Mouse (Mus musculus): ENCODE measurements around the gene Agbl3. TPM values are rescaled to one million over a fixed set of nuclear protein-coding genes. Genes with fewer than 3 reads are reported as not detected.

Agbl3 gene
- total and polyA plus RNA-seq, 2 experiments from 2014 or later, result 20.0 to 31.1 TPM

DNA sequence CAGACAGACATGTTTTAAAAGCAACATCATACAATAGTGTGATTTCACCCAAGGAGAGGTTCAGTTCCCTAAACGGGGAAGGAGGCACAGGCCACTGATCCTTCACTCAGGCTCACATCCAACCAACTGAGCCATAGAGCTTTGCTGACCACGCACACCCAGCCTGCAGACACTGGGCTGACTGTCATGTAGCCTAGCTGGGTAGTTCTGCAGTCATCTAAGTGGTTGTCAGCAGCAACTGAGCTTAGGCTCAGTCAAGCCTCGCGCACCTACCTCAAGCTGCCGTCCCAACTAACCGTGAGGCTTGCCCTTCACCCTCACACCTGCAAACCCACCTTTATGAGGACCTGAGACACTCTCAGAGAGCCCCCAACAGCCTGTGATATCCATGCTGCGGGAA, 91.7 kb downstream of the Agbl3 start:
- 90% methylated on average over 7 of the region's 7 CpGs for WGBS
- Histone ChIP-seq H3K4me2 (ENCODE audit: low read depth) (no peak overlapping the region), H3K27me3 (ENCODE audit: insufficient read depth, low read length) (no peaks in the 10 kb centered on the region), H3K4me3 (ENCODE audit: low read depth, low read length) (no peak overlapping the region), H3K4me1 (ENCODE audit: insufficient read depth) (peaks cover 3% of the 10 kb centered on the region), H3K36me3 (ENCODE audit: insufficient read depth) (no peaks in the 10 kb centered on the region), H3K9ac (no peak overlapping the region), H3K27ac (ENCODE audit: low read depth, low read length) (no peak overlapping the region), H3K9me3 (ENCODE audit: low read length) (no peaks in the 10 kb centered on the region)
- no peak for TF ChIP-seq CTCF (IDR thresholded peaks at IDR 0.05; ENCODE audit: low read depth)
- DNase-seq (no peak), ATAC-seq (no peak)

DNA sequence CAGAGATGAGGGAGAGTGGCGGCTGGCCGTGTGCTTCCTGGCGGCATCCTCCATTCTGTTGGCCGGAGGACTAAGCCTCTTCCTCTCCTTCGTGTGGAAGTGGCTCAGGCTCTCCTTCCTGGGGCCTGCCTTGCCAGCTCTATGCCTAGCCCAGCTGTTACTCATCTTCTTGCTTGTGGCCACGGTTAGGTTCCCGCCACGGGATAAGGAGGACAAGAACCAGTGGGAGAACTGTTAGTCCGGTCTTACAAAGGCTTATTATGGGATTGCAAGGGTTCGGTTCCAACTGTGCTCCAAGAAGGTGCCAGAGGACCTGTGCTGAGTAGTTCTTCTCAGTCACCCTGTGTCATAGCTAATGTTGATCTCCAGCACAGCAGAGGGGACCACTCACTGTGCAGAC, 92.6 kb downstream of the Agbl3 start:
- no peaks in the 10 kb centered on the region for H3K9me3 ChIP-seq (ENCODE audit: low read length)
- no peak for DNase-seq
- no peaks in the 10 kb centered on the region for H3K27me3 ChIP-seq (ENCODE audit: insufficient read depth, low read length)
- H3K36me3 ChIP-seq (ENCODE audit: insufficient read depth), result no peaks in the 10 kb centered on the region
- ATAC-seq, result no peak
- peaks cover 5% of the 10 kb centered on the region for H3K4me1 ChIP-seq (ENCODE audit: insufficient read depth)
- WGBS, result 87% methylated on average over 10 of the region's 10 CpGs
- TF ChIP-seq CTCF (IDR thresholded peaks at IDR 0.05; ENCODE audit: low read depth), result no peak
- H3K4me3 ChIP-seq (ENCODE audit: low read depth, low read length), result no peak overlapping the region
- no peak overlapping the region for H3K27ac ChIP-seq (ENCODE audit: low read depth, low read length)
- no peak overlapping the region for H3K4me2 ChIP-seq (ENCODE audit: low read depth)
- H3K9ac ChIP-seq, result no peak overlapping the region

DNA sequence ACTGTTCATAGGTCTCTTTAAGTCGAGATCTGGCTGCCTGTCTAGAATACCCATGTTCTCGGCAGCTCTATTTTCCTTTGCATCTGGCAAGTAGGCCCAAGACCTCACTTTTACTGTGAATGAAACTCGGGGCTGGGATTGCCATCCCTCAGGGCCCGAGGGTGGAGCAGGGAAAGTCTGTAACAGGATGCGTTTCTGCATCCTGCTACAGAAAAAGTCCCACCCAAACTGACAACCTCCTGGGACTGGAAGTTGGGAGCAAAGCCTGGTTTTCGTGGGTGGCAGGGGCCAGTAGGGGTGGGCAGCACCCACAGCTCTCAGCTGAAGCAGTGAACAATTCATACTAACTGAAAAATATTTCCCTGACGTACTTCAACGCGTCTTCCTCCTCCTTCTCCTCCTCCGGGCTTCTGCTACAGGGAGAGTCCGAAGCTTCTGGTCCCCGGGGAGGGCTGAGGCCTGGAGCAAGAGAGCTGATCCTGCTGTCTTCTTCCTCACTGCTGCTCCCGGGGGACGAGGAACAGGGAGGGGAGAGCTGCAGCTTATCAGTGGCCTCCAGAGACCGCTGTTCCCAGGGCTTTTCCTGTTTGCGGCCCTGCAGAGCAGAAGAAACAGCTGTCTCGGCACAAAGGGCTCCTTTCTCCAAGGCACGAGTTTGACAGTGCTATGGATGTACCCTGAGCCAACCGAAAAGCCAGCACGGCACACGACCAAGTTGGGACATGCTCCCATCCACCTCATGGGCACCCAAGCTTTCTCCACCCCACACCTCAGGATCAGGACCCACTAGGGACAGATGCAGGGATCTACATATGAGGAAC, 94.1 kb downstream of the Agbl3 start:
- H3K27ac ChIP-seq (ENCODE audit: low read depth, low read length), result no peak overlapping the region
- no peak for DNase-seq
- no peak for TF ChIP-seq CTCF (IDR thresholded peaks at IDR 0.05; ENCODE audit: low read depth)
- H3K4me2 ChIP-seq (ENCODE audit: low read depth), result no peak overlapping the region
- no peak for ATAC-seq
- H3K4me1 ChIP-seq (ENCODE audit: insufficient read depth), result peaks cover 8% of the 10 kb centered on the region
- H3K4me3 ChIP-seq (ENCODE audit: low read depth, low read length), result no peak overlapping the region
- H3K27me3 ChIP-seq (ENCODE audit: insufficient read depth, low read length), result no peaks in the 10 kb centered on the region
- 79% methylated on average over 21 of the region's 21 CpGs for WGBS
- H3K36me3 ChIP-seq (ENCODE audit: insufficient read depth), result peaks cover 4% of the 10 kb centered on the region; the same call in 1 of the 2 replicates
- no peak overlapping the region for H3K9ac ChIP-seq
- H3K9me3 ChIP-seq (ENCODE audit: low read length), result no peaks in the 10 kb centered on the region

DNA sequence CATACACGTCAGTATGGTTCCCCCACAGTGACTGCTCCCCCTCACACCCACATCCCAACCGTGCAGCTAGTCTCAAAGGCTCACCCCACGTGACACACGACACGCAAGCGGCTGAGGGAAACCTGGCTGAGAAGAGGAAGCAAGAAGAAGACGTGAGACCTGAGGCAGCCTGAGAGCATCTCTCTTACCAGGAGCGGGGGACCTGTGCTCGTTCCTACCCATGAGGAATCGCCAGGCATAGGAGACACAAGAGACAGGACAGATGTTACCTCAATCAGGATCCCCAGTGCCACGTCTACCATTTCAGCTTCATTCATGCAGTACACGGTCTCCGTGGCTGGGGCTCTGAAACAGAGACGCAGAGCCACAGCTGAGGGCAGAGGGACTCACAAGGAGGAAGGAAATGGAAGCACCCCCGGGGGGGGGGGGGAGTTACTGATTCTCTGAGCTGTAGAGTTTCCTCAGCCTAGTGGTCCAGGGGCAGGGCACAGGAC, 95.1 kb downstream of the Agbl3 start:
- TF ChIP-seq CTCF (IDR thresholded peaks at IDR 0.05; ENCODE audit: low read depth), result no peak
- no peak overlapping the region for H3K4me2 ChIP-seq (ENCODE audit: low read depth)
- no peaks in the 10 kb centered on the region for H3K27me3 ChIP-seq (ENCODE audit: insufficient read depth, low read length)
- peaks cover 8% of the 10 kb centered on the region for H3K4me1 ChIP-seq (ENCODE audit: insufficient read depth)
- no peak overlapping the region for H3K9ac ChIP-seq
- H3K4me3 ChIP-seq (ENCODE audit: low read depth, low read length), result no peak overlapping the region
- WGBS, result 91% methylated on average over 15 of the region's 15 CpGs
- DNase-seq (no peak), ATAC-seq (no peak)
- no peaks in the 10 kb centered on the region for H3K9me3 ChIP-seq (ENCODE audit: low read length)
- no peak overlapping the region for H3K27ac ChIP-seq (ENCODE audit: low read depth, low read length)
- H3K36me3 ChIP-seq (ENCODE audit: insufficient read depth), result peaks cover 6% of the 10 kb centered on the region; the same call in 1 of the 2 replicates

GRCm38 (mm10) chr6:34875966-34876834, 96.0 kb downstream of the Agbl3 start:
- 64% methylated on average over 12 of the region's 12 CpGs for WGBS
- H3K4me3 ChIP-seq (ENCODE audit: low read depth, low read length), result no peak overlapping the region
- H3K4me2 ChIP-seq (ENCODE audit: low read depth), result no peak overlapping the region
- H3K36me3 ChIP-seq (ENCODE audit: insufficient read depth), result peaks cover 13% of the 10 kb centered on the region
- ATAC-seq (no peak), DNase-seq (no peak)
- H3K4me1 ChIP-seq (ENCODE audit: insufficient read depth), result peaks cover 8% of the 10 kb centered on the region
- no peaks in the 10 kb centered on the region for H3K9me3 ChIP-seq (ENCODE audit: low read length)
- TF ChIP-seq CTCF (IDR thresholded peaks at IDR 0.05; ENCODE audit: low read depth), result peak; percentile 12; the same call in 1 of the 2 replicates
- H3K27me3 ChIP-seq (ENCODE audit: insufficient read depth, low read length), result no peaks in the 10 kb centered on the region
- H3K27ac ChIP-seq (ENCODE audit: low read depth, low read length), result no peak overlapping the region
- H3K9ac ChIP-seq, result no peak overlapping the region

GRCm38 (mm10) chr6:34876835-34877156, 96.6 kb downstream of the Agbl3 start:
- Histone ChIP-seq H3K36me3 (ENCODE audit: insufficient read depth) (peaks cover 15% of the 10 kb centered on the region), H3K27ac (ENCODE audit: low read depth, low read length) (no peak overlapping the region), H3K4me2 (ENCODE audit: low read depth) (peak overlapping the region; percentile 63), H3K9ac (peak overlapping the region; percentile 75; the same call in 1 of the 2 replicates), H3K27me3 (ENCODE audit: insufficient read depth, low read length) (no peaks in the 10 kb centered on the region), H3K9me3 (ENCODE audit: low read length) (no peaks in the 10 kb centered on the region), H3K4me3 (ENCODE audit: low read depth, low read length) (peak overlapping the region; percentile 66; the same call in 1 of the 2 replicates), H3K4me1 (ENCODE audit: insufficient read depth) (peaks cover 8% of the 10 kb centered on the region)
- no peak for TF ChIP-seq CTCF (IDR thresholded peaks at IDR 0.05; ENCODE audit: low read depth)
- WGBS, result 31% methylated on average over 2 of the region's 2 CpGs
- DNase-seq (no peak), ATAC-seq (no peak)

Measured in forebrain, postnatal 0 days (tissue).